Mouse (Mus musculus): ENCODE measurements around the gene Ppm1h.

GRCm38 (mm10) chr10:122988372-122988771, 309.8 kb downstream of the Ppm1h start:
- TF ChIP-seq ETS1 (IDR thresholded peaks at IDR 0.05; ENCODE audit: low read depth, low read length) (no peak), CHD2 (IDR thresholded peaks at IDR 0.05; ENCODE audit: low read length) (no peak), ZNF384 (IDR thresholded peaks at IDR 0.05; ENCODE audit: low read depth, low read length) (no peak), ELF1 (IDR thresholded peaks at IDR 0.05; ENCODE audit: low read depth, low read length) (no peak), CTCF (IDR thresholded peaks at IDR 0.05 in 2 of 3, conservative IDR thresholded peaks at IDR 0.05 in 1 of 3; ENCODE audit: control insufficient read depth in 1 of 3, insufficient read depth in 1 of 3, low read depth in 2 of 3, low read length in 3 of 3, poor library complexity in 1 of 3, severe bottlenecking in 1 of 3) (no peak), KAT2A (conservative IDR thresholded peaks at IDR 0.05; ENCODE audit: low read depth, low read length) (no peak), JUND (IDR thresholded peaks at IDR 0.05; ENCODE audit: low read depth, low read length) (no peak), MAX (IDR thresholded peaks at IDR 0.05; ENCODE audit: low read length) (0 out of 2 replicates have a peak, but pooled peaks have one; percentile 5), GABPA (IDR thresholded peaks at IDR 0.05; ENCODE audit: low read depth, low read length) (no peak)
